Mouse (Mus musculus): ENCODE data around the gene Gm28047.

DNA sequence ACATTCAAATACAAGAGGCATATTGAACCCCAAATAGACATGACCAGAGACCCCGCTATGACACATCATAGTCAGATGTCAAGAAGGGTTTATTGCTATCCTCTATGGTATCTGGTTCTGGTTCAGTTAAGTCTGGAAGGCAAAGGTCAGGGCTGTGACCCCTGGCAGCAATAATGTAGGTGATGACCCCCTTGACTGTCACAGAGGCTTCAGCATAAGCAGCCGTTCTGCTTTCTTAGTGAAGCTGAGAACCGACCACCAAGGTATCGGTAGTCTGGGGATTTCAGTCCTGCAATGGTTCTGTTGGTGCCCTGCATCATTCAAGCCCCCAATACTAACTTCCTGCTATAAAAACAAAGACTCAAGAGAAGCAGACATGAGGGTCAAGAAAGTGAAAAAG is 93.3 kb downstream of the Gm28047 start:
- no peak for TF ChIP-seq GATA1 (IDR thresholded peaks at IDR 0.05; ENCODE audit: low read length)
- no peak for TF ChIP-seq TAL1 (IDR thresholded peaks at IDR 0.05; ENCODE audit: low read length)

All from erythroblast, embryonic 14.5 days (primary cell).